Mouse (Mus musculus) layer of hippocampus, postnatal 36 days (tissue): ENCODE data around the gene Tsc22d3. TPM values are rescaled to one million over a fixed set of nuclear protein-coding genes. Genes with fewer than 3 reads are reported as not detected.
"Not testable (repeated sequence)": the region's sequence is repeated elsewhere in the genome, so short reads cannot be mapped to it uniquely, and the experiment has no call there.

Source experiments
- DNase-seq, 2 experiments: peaks; one replicate each; pipeline ENCODE4 v3.0.0; 2022
- total RNA-seq, 2 experiments: library from RNA; stranded (reverse); gene quantifications; 2 replicates each; pipeline ENCODE4 v1.2.3; 2021

Gene Tsc22d3
- total RNA-seq, 2 experiments from 2014 or later: 96.2 to 138 TPM

- DNase-seq: no peak
Observed at GRCm38 (mm10) chrX:140565212-140565611, 35.2 kb downstream of the Tsc22d3 start.

GRCm38 (mm10) chrX:140564777-140565176, 35.7 kb downstream of the Tsc22d3 start:
- DNase-seq: no peak

GRCm38 (mm10) chrX:140558176-140558844, 42.1 kb downstream of the Tsc22d3 start:
- DNase-seq: no peak

- no peak for DNase-seq
Observed at GRCm38 (mm10) chrX:140555965-140556364, 44.5 kb downstream of the Tsc22d3 start.

DNA sequence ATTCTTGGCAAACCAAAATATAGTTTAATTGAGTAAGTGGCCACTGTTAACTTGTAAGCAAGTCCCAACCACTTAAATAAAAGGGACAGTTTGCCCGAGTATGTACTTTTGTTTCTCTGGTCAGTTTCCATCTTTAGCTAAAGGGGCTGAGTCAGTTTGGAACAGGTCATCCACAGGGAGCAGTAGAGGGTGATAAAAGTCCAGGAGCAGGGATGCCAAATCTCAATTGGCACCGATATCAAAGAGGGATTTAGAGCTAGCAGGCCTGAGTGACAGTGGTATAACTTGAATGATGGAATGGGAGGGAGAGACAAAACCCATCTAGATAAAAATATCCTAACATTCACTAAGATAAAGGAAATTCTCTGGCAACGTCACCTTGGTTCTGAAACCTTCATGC, 45.0 kb downstream of the Tsc22d3 start:
- DNase-seq: no peak

DNA sequence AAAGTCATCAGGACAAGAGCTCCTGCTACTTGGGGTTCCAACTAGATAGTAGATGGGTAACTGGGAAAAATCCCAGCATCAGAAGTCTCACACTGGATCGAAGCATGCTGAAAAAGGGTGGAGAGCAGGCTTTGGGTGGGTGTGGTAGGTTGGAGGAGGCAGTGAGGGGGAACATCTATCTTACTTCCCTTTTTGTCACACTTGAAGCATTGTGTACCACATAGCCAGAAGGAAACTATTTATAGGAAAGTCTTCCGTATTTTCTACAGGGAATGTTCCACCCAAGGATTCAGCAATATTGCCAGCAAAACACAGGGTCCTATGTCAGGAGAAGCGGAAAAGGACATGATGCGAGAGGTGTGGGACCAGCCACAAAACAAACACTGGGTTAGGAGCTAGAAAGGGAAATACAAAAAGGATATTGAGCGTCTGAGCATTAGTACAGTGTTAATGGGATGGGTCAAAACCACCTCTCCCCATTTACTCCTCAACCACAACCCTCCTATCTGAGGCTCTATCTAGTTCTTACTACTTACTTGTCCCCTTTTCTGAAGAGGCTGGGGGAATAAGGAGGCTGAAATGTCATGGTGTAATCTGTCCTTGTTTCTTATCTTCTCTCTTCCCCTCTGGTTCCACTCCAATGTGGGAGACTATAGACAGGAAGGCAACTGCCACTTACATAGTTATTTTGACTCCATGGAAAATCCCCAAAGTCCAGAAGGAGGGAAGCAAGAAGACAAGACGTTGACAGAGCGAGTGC, 52.6 kb downstream of the Tsc22d3 start:
- no peak for DNase-seq

DNA sequence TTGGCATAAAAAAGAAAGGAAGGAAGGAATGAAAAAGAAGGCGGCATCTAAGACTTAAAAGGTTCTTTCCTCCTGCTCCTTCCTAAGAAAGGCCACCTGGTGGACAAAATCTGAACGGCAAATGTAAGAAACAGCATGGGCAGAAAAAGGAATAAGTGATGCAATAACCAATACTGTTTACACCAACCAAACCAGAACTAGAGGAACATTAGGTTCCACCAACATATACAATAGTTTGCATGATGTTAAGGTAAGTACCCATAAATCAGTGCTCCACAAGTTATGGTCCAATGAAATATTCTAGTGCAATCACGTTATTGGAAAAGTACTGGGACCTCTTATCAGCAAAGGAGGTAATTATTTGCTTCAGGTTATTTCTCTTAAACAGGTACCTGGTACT, 55.7 kb downstream of the Tsc22d3 start:
- DNase-seq: no peak

- peak; percentile 72 to 80 for DNase-seq
Observed at GRCm38 (mm10) chrX:140542938-140543673, 57.4 kb downstream of the Tsc22d3 start.

- DNase-seq: peak in 1 of 2 experiments; percentile 31
Observed at GRCm38 (mm10) chrX:140542474-140542845, 58.0 kb downstream of the Tsc22d3 start.

- no peak for DNase-seq
Observed at GRCm38 (mm10) chrX:140541711-140542473, 58.6 kb downstream of the Tsc22d3 start.

DNA sequence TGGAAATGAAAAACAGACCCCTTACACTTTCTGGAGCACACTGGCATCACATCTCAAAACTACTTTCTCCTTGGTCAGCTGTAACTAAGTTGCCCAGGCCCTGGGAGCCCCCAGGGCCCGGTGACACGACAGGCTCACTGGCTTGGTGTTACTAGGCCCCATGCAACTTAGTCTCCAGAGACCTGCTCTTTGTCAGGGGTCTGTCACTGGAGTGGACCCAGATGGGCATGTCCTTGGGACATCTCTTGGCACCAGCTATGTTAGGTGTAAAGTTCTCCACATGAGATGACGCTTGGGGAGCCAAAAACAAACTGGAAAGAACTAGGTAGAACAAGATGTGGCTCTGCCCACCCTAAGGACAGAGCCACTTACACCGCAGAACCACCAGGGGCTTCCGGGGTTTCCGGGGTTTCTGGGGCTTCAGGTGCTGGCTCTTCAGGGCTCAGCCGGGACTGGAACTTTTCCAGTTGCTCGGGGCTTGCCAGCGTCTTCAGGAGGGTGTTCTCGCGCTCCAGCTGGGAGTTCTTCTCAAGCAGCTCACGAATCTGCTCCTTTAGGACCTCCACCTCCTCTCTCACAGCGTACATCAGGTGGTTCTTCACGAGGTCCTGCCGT, 59.9 kb downstream of the Tsc22d3 start:
- DNase-seq: no peak

- not testable (repeated sequence) for DNase-seq
Observed at GRCm38 (mm10) chrX:140539831-140540230, 60.6 kb downstream of the Tsc22d3 start.

- DNase-seq: no peak
Observed at GRCm38 (mm10) chrX:140539111-140539680, 61.3 kb downstream of the Tsc22d3 start.

- DNase-seq: no peak
Observed at GRCm38 (mm10) chrX:140538649-140539048, 61.8 kb downstream of the Tsc22d3 start.

DNA sequence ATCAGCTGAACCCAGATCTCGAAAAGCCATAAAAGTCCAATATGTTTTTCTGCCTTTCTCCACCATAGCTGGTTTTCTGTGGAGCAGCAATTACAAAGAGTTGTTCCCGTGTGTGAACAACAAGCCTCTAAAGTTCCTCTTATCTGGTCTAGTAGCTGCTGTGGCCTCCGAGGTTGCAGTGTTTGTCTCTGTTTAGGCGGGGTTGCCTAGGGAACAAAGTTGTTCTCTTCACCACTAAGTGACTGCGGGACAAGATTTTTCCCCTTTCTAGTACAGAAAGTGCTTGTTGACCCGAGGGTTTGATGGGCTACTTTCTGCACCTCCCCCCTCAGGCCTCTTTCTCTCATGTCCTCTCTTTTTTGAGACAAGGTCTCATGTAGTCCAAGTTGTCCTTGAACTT, 62.8 kb downstream of the Tsc22d3 start:
- no peak for DNase-seq

DNA sequence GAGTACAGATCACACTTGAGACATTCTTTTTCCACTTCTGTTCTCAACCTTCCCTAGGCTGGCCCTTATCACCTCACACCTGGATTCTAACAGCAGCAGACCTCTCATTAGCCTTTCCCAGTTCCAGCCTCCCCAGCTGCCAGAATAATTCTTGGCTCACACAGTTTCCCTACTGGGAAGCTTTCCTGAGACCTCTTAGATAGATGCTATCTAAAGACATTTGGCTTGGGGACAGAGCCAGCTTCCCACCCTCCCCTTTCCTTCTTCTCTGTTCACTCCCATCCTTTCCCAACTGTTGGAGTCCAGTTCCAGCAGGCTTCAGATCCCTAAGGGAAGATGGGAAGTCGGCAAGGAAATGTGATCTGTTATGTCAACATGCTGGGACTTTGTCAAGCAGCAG, 65.0 kb downstream of the Tsc22d3 start:
- DNase-seq: no peak

GRCm38 (mm10) chrX:140534306-140534705, 66.2 kb downstream of the Tsc22d3 start:
- DNase-seq: no peak

DNA sequence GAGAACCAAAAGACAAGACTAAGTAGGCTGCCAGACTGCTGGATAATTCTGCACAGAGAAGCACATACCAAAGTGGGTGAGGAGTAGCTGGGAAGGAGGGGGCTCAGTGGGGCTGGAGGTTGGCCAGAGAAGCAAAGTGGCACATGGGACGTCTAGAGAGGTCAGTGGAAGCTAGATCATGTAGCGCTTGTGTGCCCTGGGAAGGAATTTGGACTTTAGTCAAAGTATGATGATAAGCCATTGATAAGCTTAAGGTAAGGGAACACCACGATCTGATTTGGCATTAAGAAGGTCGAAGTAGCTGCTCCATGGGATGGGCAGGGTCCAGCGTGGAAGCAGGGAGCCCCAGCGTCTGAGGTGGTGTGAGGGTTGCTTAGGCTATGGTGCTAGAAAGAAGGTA, 68.1 kb downstream of the Tsc22d3 start:
- no peak for DNase-seq

DNA sequence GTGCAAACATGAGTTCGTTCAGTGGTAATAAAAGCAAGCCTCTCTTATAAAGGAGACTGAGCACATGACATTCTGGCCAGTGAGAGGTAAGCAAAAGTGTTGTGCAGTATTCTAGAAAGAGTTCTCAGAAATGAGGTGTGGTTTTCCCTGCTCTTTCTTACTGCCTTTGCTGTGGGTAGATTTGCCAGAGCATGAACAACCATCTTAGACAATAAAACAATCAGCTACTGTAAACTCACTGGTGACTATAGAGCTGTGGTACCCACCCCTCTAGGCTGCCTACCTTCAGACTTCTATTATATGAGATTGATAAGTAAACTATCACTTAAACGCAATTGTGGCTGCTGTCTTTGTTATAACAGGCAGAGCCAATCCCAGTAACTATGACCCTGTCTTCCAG, 69.1 kb downstream of the Tsc22d3 start:
- no peak for DNase-seq

- no peak for DNase-seq
Observed at GRCm38 (mm10) chrX:140530632-140531031, 69.8 kb downstream of the Tsc22d3 start.

DNA sequence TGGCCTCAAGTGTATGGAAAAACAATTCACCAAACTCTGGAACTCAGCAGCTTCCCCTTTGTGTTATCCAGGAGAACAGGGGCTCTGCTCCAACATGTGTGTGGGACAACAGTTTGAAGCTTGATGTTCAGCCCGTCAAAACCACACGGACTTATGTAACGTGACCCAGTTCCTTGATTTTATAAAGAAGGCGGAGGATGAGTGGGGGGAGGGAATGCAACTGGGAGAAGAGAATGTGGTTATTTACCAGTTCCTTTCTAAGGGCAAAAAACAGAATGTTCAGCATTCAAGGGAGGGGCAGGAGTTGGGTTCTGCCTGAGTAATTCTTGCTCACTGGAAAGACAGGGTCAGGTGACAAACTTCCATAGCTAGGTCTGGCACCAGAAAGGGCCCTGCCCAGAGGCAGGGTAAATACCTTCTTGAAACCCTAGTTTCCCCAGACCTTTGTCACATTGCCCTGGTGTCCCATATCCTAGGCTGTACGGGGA, 71.3 kb downstream of the Tsc22d3 start:
- DNase-seq: no peak

DNA sequence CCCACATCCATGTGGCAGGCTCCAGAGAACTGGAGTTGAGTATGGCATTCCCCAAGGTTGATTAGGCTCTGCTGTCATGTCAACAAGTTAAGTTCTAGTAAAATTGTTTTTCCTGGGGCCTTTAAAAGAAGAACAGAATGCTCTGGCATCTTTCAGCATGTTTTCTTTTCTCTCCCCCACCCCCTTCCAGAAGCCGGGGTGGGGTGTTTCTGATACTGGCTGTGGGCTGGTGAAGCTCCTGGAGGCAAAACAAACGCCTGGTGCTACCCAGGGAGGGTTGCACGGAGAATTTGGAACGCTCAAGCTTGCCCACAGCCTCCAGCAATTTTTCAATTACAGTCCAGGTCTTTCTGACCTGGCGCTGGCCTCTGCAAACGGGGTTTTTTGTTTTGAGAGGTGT, 73.2 kb downstream of the Tsc22d3 start:
- DNase-seq: no peak
